Mouse (Mus musculus) midbrain, embryonic 15.5 days (tissue): Measurements from ENCODE around the gene Nrf1. TPM values are rescaled to one million over a fixed set of nuclear protein-coding genes. Genes with fewer than 3 reads are reported as not detected.

ENCODE experiments used
- ATAC-seq: fragments of 200-750 bp; cut with Nextera tagmentation; replicated peaks from 2 replicates; pipeline ENCODE4 v1.8.0; 2017; ENCODE audit warnings: moderate TSS enrichment
- H3K27ac ChIP-seq: fragments of 300-500 bp; sonication (generic); 2 replicates; pipeline ENCODE4 v1.5.1; 2015; ENCODE audit warnings: mild to moderate bottlenecking, inconsistent platforms
- H3K27me3 ChIP-seq: fragments of 300-500 bp; sonication (generic); replicated peaks from 2 replicates; pipeline ENCODE4 v1.6.1; 2015; ENCODE audit warnings: inconsistent platforms
- H3K36me3 ChIP-seq: fragments of 300-500 bp; sonication (generic); replicated peaks from 2 replicates; pipeline ENCODE4 v1.6.1; 2015; ENCODE audit warnings: inconsistent platforms
- H3K4me1 ChIP-seq: fragments of 300-500 bp; sonication (generic); 2 replicates; pipeline ENCODE4 v1.6.1; 2015; ENCODE audit warnings: inconsistent platforms
- H3K4me2 ChIP-seq: fragments of 300-500 bp; sonication (generic); 2 replicates; pipeline ENCODE4 v1.6.1; 2015; ENCODE audit warnings: inconsistent platforms, mild to moderate bottlenecking, moderate library complexity
- H3K4me3 ChIP-seq: fragments of 300-500 bp; sonication (generic); 2 replicates; pipeline ENCODE4 v1.5.1; 2015; ENCODE audit warnings: mild to moderate bottlenecking, inconsistent platforms
- H3K9ac ChIP-seq: fragments of 300-500 bp; sonication (generic); 2 replicates; pipeline ENCODE4 v1.6.1; 2015; ENCODE audit warnings: mild to moderate bottlenecking, inconsistent platforms
- H3K9me3 ChIP-seq: fragments of 300-500 bp; sonication (generic); 2 replicates; pipeline ENCODE4 v1.6.1; 2016; ENCODE audit warnings: inconsistent platforms
- WGBS: fragments of 180-500 bp; shearing (Covaris S2); methylation state at CpG from one replicate; pipeline ENCODE4 v1.1.7; 2015; ENCODE audit warnings: mixed read lengths; 5-methylcytosine and 5-hydroxymethylcytosine counted together
- polyA plus RNA-seq: library from polyadenylated mRNA; unstranded; fragments of >200 nt; fragmentation: Nextera tagmentation; extraction: Ambion mirVana; gene quantifications from 2 replicates; pipeline ENCODE4 v1.2.1, GENCODE M21; 2015

Nrf1 gene
- polyA plus RNA-seq, 1 experiment from 2014 or later, result 40.0 TPM

DNA sequence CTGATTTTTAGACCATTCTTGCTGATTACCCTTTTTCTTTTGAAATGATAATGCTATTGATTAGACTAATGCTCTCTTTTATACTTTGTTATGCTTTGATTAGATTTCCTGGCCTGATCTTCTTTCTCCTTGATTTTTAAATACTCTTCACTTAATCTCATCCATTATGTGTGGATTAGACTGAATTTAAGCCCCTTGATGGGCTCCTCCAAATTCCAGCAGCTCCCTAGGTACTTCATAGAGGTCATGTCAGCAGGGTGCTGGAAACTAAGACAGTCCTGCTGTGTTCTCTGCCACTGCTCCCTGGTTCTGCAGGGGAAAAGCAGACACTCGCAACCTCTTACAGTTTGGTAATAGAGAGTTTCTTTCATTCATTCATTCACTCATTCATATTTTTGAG, 35.5 kb downstream of the Nrf1 start:
- Histone ChIP-seq H3K9ac (no peak overlapping the region), H3K27me3 (no peaks in the 10 kb centered on the region), H3K4me2 (no peak overlapping the region), H3K9me3 (no peaks in the 10 kb centered on the region), H3K27ac (no peak overlapping the region), H3K4me3 (no peak overlapping the region), H3K4me1 (peaks cover 8% of the 10 kb centered on the region), H3K36me3 (no peaks in the 10 kb centered on the region)
- no peak for ATAC-seq
- 44% methylated on average over 1 of the region's 1 CpGs for WGBS

DNA sequence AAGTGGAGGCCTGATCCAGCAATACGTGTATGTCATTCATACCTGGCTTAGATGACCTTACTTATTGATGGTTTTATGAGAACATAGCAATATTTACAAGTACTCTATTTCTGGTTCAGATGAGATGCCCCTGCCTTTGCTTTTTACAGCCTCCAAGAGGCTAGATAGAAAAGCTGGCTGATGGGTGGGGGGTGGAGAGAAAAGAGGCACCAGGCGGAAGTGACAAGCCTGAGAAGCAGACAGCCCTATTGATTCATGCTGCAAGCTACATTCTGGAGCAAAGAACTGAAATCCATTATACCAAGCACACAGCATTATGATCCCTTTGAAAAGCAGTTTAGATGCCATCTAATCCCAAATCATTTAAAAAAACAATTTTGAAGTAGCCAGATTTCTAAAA, 37.6 kb downstream of the Nrf1 start:
- Histone ChIP-seq H3K4me3 (no peak overlapping the region), H3K4me2 (no peak overlapping the region), H3K9me3 (no peaks in the 10 kb centered on the region), H3K27me3 (no peaks in the 10 kb centered on the region), H3K27ac (no peak overlapping the region), H3K4me1 (peaks cover 8% of the 10 kb centered on the region; the same call in 1 of the 2 replicates), H3K36me3 (no peaks in the 10 kb centered on the region), H3K9ac (no peak overlapping the region)
- WGBS, result 45% methylated on average over 2 of the region's 2 CpGs
- no peak for ATAC-seq

DNA sequence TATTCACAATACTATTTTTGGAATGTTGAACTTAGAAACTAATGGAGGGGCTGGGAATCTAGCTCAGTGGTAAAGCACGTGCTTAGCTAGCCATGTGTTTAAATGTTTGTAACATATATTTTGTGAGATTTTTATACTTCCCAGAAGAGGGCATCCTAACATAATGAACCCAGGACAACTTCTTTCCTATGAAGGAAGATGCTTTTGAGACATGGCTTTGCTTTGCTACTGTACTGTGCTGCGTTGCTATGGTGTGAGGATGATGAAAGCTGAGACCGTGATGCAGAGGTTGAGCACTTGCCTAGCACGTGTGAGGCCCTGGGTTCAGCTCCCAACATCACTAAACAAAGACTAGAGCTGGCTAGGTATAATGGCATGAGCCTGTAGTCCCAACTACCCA, 43.4 kb downstream of the Nrf1 start:
- Histone ChIP-seq H3K4me2 (no peak overlapping the region), H3K36me3 (peaks cover 4% of the 10 kb centered on the region; the same call in 1 of the 2 replicates), H3K27ac (no peak overlapping the region), H3K9ac (no peak overlapping the region), H3K4me3 (no peak overlapping the region), H3K27me3 (no peaks in the 10 kb centered on the region), H3K9me3 (no peaks in the 10 kb centered on the region), H3K4me1 (no peaks in the 10 kb centered on the region)
- WGBS, result 64% methylated on average over 4 of the region's 4 CpGs
- ATAC-seq, result no peak

DNA sequence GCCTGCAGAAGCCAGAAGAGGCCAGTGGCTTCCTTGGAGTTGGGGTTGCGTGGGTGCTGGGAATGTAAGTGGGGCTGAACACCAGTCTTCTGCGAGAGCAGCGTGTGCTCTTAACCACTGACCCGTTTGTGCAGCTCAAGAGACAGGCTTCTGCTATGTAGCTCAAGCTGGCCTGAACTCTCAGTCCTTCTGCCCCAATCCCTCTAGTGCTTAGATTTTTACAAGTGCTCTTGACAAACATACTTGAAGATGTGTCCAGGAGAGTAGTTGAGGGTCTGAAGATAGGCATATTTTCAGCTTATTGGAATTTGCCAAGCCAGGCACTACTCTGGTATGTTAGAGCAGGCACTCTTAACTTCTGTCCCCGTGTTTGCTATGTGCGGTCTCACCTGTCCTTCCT, 45.0 kb downstream of the Nrf1 start:
- 95% methylated on average over 6 of the region's 6 CpGs for WGBS

DNA sequence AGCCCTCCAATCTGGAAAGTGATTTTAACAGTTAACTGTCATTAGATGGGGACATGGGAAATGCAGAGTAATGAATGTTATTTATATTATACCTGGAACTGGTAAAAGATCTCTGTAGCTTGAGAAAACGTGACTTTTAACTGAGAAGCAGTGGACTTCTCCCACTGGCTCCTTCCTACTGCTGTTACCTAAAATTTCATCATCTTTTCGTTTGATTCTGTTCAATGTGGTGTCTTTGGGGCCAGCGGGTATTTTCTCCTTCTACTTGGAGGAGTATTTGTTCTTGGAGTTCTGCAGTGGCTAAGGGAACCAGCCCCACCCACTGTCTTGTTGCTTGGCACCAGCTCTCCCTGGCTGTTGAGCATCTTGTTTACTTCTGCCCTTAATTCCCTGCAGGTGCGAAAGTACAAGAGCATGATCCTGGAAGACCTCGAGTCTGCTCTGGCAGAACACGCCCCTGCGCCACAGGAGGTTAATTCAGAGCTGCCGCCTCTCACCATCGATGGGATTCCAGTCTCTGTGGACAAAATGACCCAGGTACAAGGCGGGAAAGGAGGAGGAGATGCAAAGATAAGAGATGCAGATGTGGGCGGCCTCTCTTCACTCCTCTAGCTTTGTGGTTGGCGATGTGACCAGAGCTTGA, 54.1 kb downstream of the Nrf1 start:
- Histone ChIP-seq H3K9ac (no peak overlapping the region), H3K36me3 (0 out of 2 replicates have a peak, but pooled peaks cover 16% of the 10 kb centered on the region), H3K27me3 (no peaks in the 10 kb centered on the region), H3K4me1 (no peaks in the 10 kb centered on the region), H3K4me3 (no peak overlapping the region), H3K4me2 (no peak overlapping the region), H3K9me3 (no peaks in the 10 kb centered on the region), H3K27ac (no peak overlapping the region)
- ATAC-seq, result no peak
- 78% methylated on average over 12 of the region's 12 CpGs for WGBS

More for the DNA sequence above, 45.0 kb downstream of the Nrf1 start:
- Histone ChIP-seq H3K27me3 (no peaks in the 10 kb centered on the region), H3K9ac (no peak overlapping the region), H3K4me1 (no peaks in the 10 kb centered on the region), H3K4me3 (no peak overlapping the region), H3K4me2 (no peak overlapping the region), H3K9me3 (no peaks in the 10 kb centered on the region), H3K27ac (no peak overlapping the region), H3K36me3 (peaks cover 6% of the 10 kb centered on the region)
- ATAC-seq, result no peak

DNA sequence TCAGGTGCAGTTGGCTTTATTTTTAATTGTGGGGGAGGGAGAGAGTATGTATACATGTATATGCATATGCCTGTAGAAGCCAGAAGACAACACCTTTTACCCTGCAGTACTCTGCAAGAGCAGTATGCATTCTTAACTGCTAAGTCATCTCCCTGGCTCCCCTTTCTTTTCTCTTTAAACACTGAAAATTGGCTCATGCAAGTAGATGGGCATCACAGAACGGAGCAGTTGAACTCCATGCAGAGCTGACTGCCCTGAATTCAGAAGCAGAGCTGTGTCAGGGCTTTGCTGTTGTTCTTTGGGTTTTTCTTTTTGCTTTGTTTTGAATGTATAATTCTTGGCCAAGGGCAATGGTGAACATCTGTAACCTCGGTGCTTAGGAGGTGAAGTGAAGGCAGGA, 58.3 kb downstream of the Nrf1 start:
- Histone ChIP-seq H3K4me3 (no peak overlapping the region), H3K27me3 (no peaks in the 10 kb centered on the region), H3K36me3 (0 out of 2 replicates have a peak, but pooled peaks cover 16% of the 10 kb centered on the region), H3K9ac (no peak overlapping the region), H3K4me2 (no peak overlapping the region), H3K27ac (no peak overlapping the region), H3K4me1 (no peaks in the 10 kb centered on the region), H3K9me3 (no peaks in the 10 kb centered on the region)
- WGBS, result 87% methylated on average over 2 of the region's 2 CpGs
- no peak for ATAC-seq

DNA sequence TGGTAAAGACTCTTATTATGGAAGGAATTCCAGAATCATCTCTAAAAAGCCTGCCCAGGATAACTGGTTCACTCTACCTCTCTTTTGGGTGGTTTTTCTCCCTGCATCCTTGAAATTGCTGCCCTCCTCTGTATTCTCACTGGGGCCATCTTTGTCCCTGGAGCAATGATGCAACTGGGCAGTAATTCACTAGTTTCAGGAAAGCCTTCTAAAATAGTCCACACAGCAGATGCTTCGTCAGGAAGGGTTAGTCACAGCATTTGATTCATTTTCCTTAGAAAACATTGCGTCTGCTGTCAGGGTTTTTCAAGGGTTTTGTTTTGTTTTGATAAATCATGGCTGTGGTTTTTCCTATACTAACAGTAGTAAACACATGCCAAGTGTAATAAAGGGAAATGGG, 59.7 kb downstream of the Nrf1 start:
- Histone ChIP-seq H3K36me3 (0 out of 2 replicates have a peak, but pooled peaks cover 12% of the 10 kb centered on the region), H3K27ac (no peak overlapping the region), H3K9me3 (no peaks in the 10 kb centered on the region), H3K4me3 (no peak overlapping the region), H3K9ac (no peak overlapping the region), H3K4me1 (no peaks in the 10 kb centered on the region), H3K27me3 (no peaks in the 10 kb centered on the region), H3K4me2 (no peak overlapping the region)
- no peak for ATAC-seq
- WGBS, result 91% methylated on average over 2 of the region's 2 CpGs

DNA sequence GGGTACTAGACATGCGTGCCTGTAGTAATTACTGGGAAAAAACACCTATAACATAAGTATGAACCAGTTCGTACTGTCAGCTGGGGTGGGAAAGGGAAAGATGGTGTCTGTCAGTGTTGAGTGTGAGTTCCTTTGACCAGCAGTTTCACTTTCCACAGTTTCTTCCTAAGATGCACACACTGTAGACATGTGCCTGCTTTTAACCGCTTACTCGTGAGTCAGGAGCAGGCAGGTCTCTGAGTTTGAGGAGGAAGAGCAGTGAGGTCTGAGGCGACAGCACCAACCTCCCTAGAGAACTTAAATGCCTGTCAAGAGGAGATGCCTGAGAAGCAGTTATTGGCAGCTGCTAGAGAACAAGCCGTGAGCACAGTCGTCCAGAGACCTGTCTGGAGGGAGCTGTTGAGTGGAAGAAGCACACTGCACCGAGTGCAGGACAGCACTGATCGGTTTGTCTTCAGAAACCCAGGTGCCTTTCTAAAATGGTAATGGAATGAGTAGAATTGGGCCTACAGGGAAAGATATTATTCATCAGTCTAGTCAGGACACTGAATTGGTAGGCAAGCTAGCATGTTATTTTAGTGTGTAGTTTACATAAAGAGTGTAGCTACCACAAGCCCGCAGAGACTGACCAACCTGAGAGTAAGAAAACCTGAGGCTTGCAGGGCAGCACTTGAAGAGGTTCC, 62.2 kb downstream of the Nrf1 start:
- peaks cover 14% of the 10 kb centered on the region; the same call in 1 of the 2 replicates for H3K36me3 ChIP-seq
- 90% methylated on average over 10 of the region's 10 CpGs for WGBS
- no peak for ATAC-seq

DNA sequence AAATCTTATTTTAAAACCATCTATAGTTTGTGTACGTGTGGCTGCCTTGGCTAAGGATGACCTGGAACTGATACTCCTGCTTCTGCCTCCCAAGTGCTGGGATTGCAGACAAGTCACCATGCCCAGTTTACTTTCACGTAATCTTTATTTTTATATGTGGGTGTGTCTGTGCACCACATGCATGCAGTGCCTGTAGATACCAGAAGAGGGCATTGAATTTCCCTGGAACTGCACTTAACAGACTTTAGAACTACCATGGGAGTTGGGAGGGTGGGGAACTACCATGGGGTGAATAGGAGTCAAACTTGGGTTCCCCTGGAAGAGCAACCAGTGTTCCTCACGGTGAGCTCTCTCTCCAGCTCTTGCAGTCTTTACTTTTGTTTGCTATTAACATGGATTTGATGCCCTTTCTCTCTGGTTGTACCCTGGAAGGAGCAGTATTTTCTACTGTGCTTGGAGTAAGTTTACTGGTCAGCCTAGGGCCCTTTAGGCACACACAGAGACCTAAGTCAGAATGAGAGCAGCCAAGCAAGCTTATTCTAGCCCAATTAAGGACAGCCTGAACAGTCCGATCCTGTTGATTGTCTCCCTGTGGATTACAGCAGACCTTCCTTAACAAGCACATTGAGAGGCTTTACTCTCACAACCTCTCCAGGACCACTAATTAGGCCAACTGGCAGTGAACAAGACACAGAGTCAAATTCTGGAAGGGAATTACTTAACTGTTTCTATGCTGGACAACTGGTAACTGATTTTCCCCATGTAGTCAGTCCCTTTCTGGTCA, 64.8 kb downstream of the Nrf1 start:
- ATAC-seq, result peak; percentile 82
- peaks cover 32% of the 10 kb centered on the region; the same call in 1 of the 2 replicates for H3K36me3 ChIP-seq
- no peaks in the 10 kb centered on the region for H3K27me3 ChIP-seq
- no peak overlapping the region for H3K9ac ChIP-seq
- no peaks in the 10 kb centered on the region for H3K9me3 ChIP-seq
- H3K4me2 ChIP-seq, result no peak overlapping the region
- H3K4me3 ChIP-seq, result no peak overlapping the region
- peak overlapping the region; percentile 22; the same call in 1 of the 2 replicates for H3K27ac ChIP-seq
- 74% methylated on average over 4 of the region's 4 CpGs for WGBS
- no peaks in the 10 kb centered on the region for H3K4me1 ChIP-seq

More for the DNA sequence above, 62.2 kb downstream of the Nrf1 start:
- H3K4me3 ChIP-seq, result no peak overlapping the region
- no peak overlapping the region for H3K27ac ChIP-seq
- no peak overlapping the region for H3K4me2 ChIP-seq
- H3K9me3 ChIP-seq, result no peaks in the 10 kb centered on the region
- H3K27me3 ChIP-seq, result no peaks in the 10 kb centered on the region
- no peaks in the 10 kb centered on the region for H3K4me1 ChIP-seq
- H3K9ac ChIP-seq, result no peak overlapping the region

DNA sequence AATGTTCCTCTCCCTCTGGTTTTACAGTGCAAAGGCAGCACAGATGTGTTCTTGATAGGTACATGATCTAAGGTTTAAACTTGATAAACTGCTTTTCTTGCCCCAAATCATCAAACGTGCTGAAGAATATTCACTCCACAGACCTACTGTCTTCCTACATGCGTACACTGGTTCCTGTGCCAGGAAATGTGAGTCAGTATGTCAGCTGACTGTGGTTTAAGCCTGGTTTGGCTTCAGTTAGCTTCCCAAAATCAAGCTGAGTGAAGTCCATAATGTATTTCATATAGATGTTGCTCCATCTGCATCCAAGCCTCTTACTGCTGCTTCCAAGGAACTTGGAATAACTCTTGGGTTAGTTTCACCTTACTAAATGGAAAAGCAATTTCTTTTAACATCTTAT, 66.3 kb downstream of the Nrf1 start:
- no peak for ATAC-seq
- Histone ChIP-seq H3K4me1 (no peaks in the 10 kb centered on the region), H3K4me2 (no peak overlapping the region), H3K36me3 (peaks cover 32% of the 10 kb centered on the region; the same call in 1 of the 2 replicates), H3K27ac (no peak overlapping the region), H3K9ac (no peak overlapping the region), H3K27me3 (no peaks in the 10 kb centered on the region), H3K9me3 (no peaks in the 10 kb centered on the region), H3K4me3 (no peak overlapping the region)
- WGBS, result 95% methylated on average over 2 of the region's 2 CpGs

DNA sequence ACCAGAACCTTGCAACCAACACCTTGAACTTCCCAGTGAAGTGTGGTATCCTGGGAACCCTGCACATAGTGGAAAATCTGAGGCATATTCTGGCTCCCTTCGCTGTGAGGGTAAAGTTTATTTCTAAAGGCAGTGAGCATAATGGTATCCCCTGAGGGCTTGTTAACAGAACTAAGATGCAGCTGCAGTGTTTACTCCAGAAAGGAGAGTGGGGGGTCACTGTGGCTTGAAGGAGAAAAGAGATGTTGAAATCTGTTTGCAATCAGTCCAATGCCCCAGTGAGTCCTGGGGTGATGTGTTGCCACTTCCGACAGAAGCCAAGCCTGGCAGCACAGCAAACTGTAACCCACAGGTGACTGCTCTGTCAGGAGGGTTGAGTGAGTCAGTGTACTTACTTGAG, 73.4 kb downstream of the Nrf1 start:
- Histone ChIP-seq H3K9me3 (no peaks in the 10 kb centered on the region), H3K27ac (no peak overlapping the region), H3K4me1 (no peaks in the 10 kb centered on the region), H3K4me2 (no peak overlapping the region), H3K4me3 (no peak overlapping the region), H3K27me3 (no peaks in the 10 kb centered on the region), H3K36me3 (peaks cover 7% of the 10 kb centered on the region; the same call in 1 of the 2 replicates), H3K9ac (no peak overlapping the region)
- no peak for ATAC-seq
- WGBS, result 68% methylated on average over 2 of the region's 2 CpGs

DNA sequence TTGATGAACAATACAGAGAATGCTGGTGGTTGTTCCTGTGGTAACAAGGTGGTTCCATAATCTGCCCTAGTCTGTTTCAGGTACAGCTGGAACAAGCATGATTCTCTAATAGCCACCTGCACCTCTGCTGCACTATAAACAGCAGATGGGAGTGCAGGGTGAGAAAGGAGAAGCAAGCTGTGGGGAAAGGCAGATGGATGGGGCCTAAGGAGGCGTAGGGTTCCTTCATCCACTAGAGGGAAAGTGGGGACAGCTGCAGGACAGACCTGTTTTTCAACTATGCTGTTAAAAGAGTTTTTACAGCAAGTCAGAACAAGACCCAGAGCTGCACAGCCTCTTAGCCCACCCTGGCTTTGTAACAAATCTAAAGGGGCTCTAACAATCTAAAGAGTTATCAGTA, 73.8 kb downstream of the Nrf1 start:
- H3K36me3 ChIP-seq, result peaks cover 4% of the 10 kb centered on the region; the same call in 1 of the 2 replicates
- H3K4me2 ChIP-seq, result no peak overlapping the region
- no peak for ATAC-seq
- no peak overlapping the region for H3K4me3 ChIP-seq
- H3K27ac ChIP-seq, result no peak overlapping the region
- WGBS, result 86% methylated on average over 1 of the region's 1 CpGs
- no peaks in the 10 kb centered on the region for H3K27me3 ChIP-seq
- no peak overlapping the region for H3K9ac ChIP-seq
- no peaks in the 10 kb centered on the region for H3K9me3 ChIP-seq
- no peaks in the 10 kb centered on the region for H3K4me1 ChIP-seq
